Mouse (Mus musculus) intestine, embryonic 16.5 days (tissue): ENCODE results near the gene Olfr65. TPM values are rescaled to one million over a fixed set of nuclear protein-coding genes. Genes with fewer than 3 reads are reported as not detected.

Experiments
- polyA plus RNA-seq: library from polyadenylated mRNA; unstranded; fragments of >200 nt; fragmentation: Nextera tagmentation; extraction: Ambion mirVana; gene quantifications from 2 replicates; pipeline ENCODE4 v1.2.1, GENCODE M21; 2015

Olfr65 gene
- polyA plus RNA-seq, 1 experiment from 2014 or later: not detected

Other genes with a start within 250 kb of the Olfr65 start
- gene Olfr623, start 239.8 kb upstream of the Olfr65 start, polyA plus RNA-seq: not detected in 2 replicates
- gene Olfr624, start 232.3 kb upstream of the Olfr65 start, polyA plus RNA-seq: 0.04 and 0.06 TPM in 2 replicates
- gene Olfr625-ps1, start 220.8 kb upstream of the Olfr65 start, polyA plus RNA-seq: not detected in 2 replicates
- not detected in 2 replicates for gene Olfr243, start 188.8 kb upstream of the Olfr65 start, polyA plus RNA-seq
- gene Olfr628, start 173.1 kb upstream of the Olfr65 start, polyA plus RNA-seq: not detected in 2 replicates
- not detected in 2 replicates for gene Olfr629, start 158.5 kb upstream of the Olfr65 start, polyA plus RNA-seq
- gene Olfr630, start 146.2 kb upstream of the Olfr65 start, polyA plus RNA-seq: not detected in 2 replicates
- gene Olfr69, start 131.9 kb upstream of the Olfr65 start, polyA plus RNA-seq: not detected in 2 replicates
- gene Olfr68, start 123.8 kb upstream of the Olfr65 start, polyA plus RNA-seq: not detected in 2 replicates
- gene Olfr67, start 111.7 kb upstream of the Olfr65 start, polyA plus RNA-seq: not detected in 2 replicates
- gene Hbb-bt, start 89.5 kb upstream of the Olfr65 start, polyA plus RNA-seq: 1,955 and 2,476 TPM in 2 replicates
- 6,207 and 7,496 TPM in 2 replicates for gene Hbb-bs, start 75.4 kb upstream of the Olfr65 start, polyA plus RNA-seq
- not detected in 2 replicates for gene Hbb-bh2, start 63.0 kb upstream of the Olfr65 start, polyA plus RNA-seq
- gene Hbb-bh1, start 60.3 kb upstream of the Olfr65 start, polyA plus RNA-seq: 0.64 and 1.2 TPM in 2 replicates
- gene Hbb-y, start 50.3 kb upstream of the Olfr65 start, polyA plus RNA-seq: 30.0 and 42.2 TPM in 2 replicates
- not detected in 2 replicates for gene Olfr66, start 17.2 kb upstream of the Olfr65 start, polyA plus RNA-seq
- not detected in 2 replicates for gene Olfr64, start 9.0 kb upstream of the Olfr65 start, polyA plus RNA-seq
- gene Olfr631, start 25.3 kb downstream of the Olfr65 start, polyA plus RNA-seq: not detected in 2 replicates
- gene Olfr632, start 30.9 kb downstream of the Olfr65 start, polyA plus RNA-seq: not detected in 2 replicates
- not detected in 2 replicates for gene Olfr633, start 41.0 kb downstream of the Olfr65 start, polyA plus RNA-seq
- not detected in 2 replicates for gene Olfr635, start 67.7 kb downstream of the Olfr65 start, polyA plus RNA-seq
- gene Olfr638, start 95.3 kb downstream of the Olfr65 start, polyA plus RNA-seq: not detected in 2 replicates
- not detected in 2 replicates for gene Olfr639, start 113.8 kb downstream of the Olfr65 start, polyA plus RNA-seq
- gene Olfr640, start 122.1 kb downstream of the Olfr65 start, polyA plus RNA-seq: not detected in 2 replicates
- not detected in 2 replicates for gene Olfr641, start 132.0 kb downstream of the Olfr65 start, polyA plus RNA-seq
- not detected in 2 replicates for gene Olfr642, start 149.2 kb downstream of the Olfr65 start, polyA plus RNA-seq
- gene 4930516K23Rik, start 158.0 kb downstream of the Olfr65 start, polyA plus RNA-seq: not detected in 2 replicates
- not detected in 2 replicates for gene Olfr644, start 168.4 kb downstream of the Olfr65 start, polyA plus RNA-seq
- not detected in 2 replicates for gene Olfr645, start 182.0 kb downstream of the Olfr65 start, polyA plus RNA-seq
- gene Olfr646, start 201.4 kb downstream of the Olfr65 start, polyA plus RNA-seq: not detected in 2 replicates
- not detected in 2 replicates for gene Ubqln5, start 226.3 kb downstream of the Olfr65 start, polyA plus RNA-seq
- gene Olfr643, start 233.9 kb downstream of the Olfr65 start, polyA plus RNA-seq: not detected in 2 replicates
- gene Ubqln3, start 239.8 kb downstream of the Olfr65 start, polyA plus RNA-seq: not detected in 2 replicates
- gene Ubqlnl, start 247.1 kb downstream of the Olfr65 start, polyA plus RNA-seq: not detected in 2 replicates